Mouse (Mus musculus) Patski (cell line): ENCODE data around the gene Exosc5. TPM values are rescaled to one million over a fixed set of nuclear protein-coding genes. Genes with fewer than 3 reads are reported as not detected.
A peak's percentile ranks its signal among the peaks of the same experiment; 100 is the strongest.

Experiments used
- ATAC-seq: fragments of 100-300 bp; one replicate; pipeline ENCODE4 v1.8.0; 2021
- CTCF ChIA-PET: fragments of 350-600 bp; sonication (Branson Sonifier 250); formaldehyde crosslinking; loops from one replicate; lab custom pipeline; 2022; ENCODE audit warnings: inconsistent platforms; lab: Charles Lee
- POLR2A ChIA-PET: fragments of 350-600 bp; sonication (Branson Sonifier 250); formaldehyde crosslinking; loops from one replicate; lab custom pipeline; 2022; ENCODE audit warnings: antibody characterized with exemption, inconsistent platforms; lab: Charles Lee
- DNase-seq: peaks from one replicate; pipeline ENCODE4 v3.0.0-alpha.2; 2011; ENCODE audit warnings: low read depth, low spot score
- H3K27me3 ChIP-seq: fragments of 371-371 bp; one replicate; pipeline ENCODE4 v1.5.1; 2021
- CTCF ChIP-seq: fragments of 100-300 bp; IDR thresholded peaks from one replicate; pipeline ENCODE4 v1.5.1; 2021
- in situ Hi-C: fragments of 300-500 bp; cut with MboI; formaldehyde crosslinking; loops from 3 replicates; pipeline ENCODE4 v1.11.1; 2018; ENCODE audit warnings: low pct_unique_long_range_greater_than_20kb, mixed read lengths
- polyA plus RNA-seq: library from polyadenylated mRNA; unstranded; gene quantifications from one replicate; pipeline ENCODE4 v1.2.3, GENCODE M21; 2021

The Exosc5 gene
- polyA plus RNA-seq, 1 experiment from 2014 or later, result 32.9 TPM

DNA sequence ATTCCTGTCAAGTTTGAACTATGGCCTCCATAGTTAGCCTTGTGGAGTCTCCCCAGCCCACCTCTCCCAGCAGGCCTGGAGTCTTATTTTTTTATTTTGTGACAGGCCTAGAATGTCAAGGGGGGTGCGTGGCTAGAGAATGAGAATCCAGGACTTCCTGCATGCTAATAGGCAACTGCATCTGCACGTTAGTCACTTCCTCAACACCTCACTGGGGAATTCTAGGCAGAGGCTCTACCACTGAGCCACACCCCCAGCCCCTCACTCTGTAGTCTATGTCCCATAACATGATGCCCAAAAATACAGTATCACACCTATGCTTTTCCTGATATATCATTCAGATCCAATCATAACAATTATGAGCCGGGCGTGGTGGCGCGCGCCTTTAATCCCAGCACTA is 18.0 kb downstream of the Exosc5 start:
- in situ Hi-C loops, result no loop called here
- no peak for TF ChIP-seq CTCF
- DNase-seq, result no peak
- no peak for ATAC-seq
- CTCF ChIA-PET, result interaction anchor here (1.0 to 1.4 kb wide), 2 partner anchors 14 to 60 kb away, joined by 3 read pairs; no protein-coding TSS in a partner anchor
- POLR2A ChIA-PET, result no interaction called here
- H3K27me3 ChIP-seq, result no peaks in the 10 kb centered on the region

- ATAC-seq, result no peak
- ChIA-PET CTCF (interaction anchor here (0.9 to 1.2 kb wide), 4 partner anchors 11 to 44 kb away, joined by 3 read pairs; no protein-coding TSS in a partner anchor), POLR2A (interaction anchor here (1.2 kb wide), 1 partner anchor 40 kb away, joined by 4 read pairs; no protein-coding TSS in a partner anchor)
- no peaks in the 10 kb centered on the region for H3K27me3 ChIP-seq
- in situ Hi-C loops, result no loop called here
- DNase-seq, result no peak
- TF ChIP-seq CTCF, result no peak
These were observed 21.0 kb downstream of the Exosc5 start for GRCm38 (mm10) chr7:25679971-25680370.

DNA sequence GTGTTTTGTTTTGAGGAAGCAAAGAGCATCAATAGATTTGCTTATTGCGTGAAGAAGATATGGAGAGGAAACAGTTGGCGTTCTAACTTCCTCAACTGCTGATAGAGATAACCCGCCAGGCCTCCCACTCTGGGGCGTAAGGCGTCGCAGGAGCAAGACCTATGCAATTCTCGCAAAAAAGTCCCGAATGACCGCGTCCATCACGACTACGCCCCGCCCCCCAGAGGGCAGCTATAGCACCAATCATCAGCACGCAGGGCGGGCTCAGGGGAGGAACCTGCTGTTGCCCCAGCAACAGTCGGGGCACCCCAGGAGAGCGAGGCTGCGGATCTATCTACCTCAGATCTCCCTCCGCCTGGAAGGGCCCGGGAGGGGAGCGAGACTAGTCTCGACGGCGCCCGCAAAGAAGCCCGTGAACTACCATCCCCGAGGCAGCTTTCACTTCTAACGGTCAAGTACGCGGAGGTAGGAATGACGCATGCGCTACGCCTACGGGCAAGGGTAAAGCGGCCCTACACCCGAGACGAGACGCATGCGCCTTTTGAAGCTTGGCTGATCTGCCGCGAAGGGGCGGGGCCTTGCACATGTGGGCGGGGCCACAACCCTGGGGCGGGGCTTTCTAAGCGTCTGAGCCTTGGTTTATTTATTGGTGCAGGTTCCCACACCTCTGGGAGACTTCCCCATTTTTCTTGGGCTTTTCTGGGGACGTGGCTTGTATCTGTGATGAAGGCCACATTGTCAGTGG is 21.7 kb downstream of the Exosc5 start, which contains the start of gene B9d2:
Gene B9d2 (plus strand): TSS at position 267 of the 745 bp plus-strand sequence.
- peak; percentile 89 for DNase-seq
- in situ Hi-C loops, result no loop called here
- H3K27me3 ChIP-seq, result no peaks in the 10 kb centered on the region
- no peak for TF ChIP-seq CTCF
- peak; percentile 95 for ATAC-seq
- CTCF ChIA-PET, result interaction anchor here (0.7 to 1.2 kb wide), 7 partner anchors 9 to 43 kb away, joined by 3 read pairs; no protein-coding TSS in a partner anchor
- POLR2A ChIA-PET, result interaction anchor here (1.2 kb wide), 1 partner anchor 39 kb away, joined by 4 read pairs; no protein-coding TSS in a partner anchor

DNA sequence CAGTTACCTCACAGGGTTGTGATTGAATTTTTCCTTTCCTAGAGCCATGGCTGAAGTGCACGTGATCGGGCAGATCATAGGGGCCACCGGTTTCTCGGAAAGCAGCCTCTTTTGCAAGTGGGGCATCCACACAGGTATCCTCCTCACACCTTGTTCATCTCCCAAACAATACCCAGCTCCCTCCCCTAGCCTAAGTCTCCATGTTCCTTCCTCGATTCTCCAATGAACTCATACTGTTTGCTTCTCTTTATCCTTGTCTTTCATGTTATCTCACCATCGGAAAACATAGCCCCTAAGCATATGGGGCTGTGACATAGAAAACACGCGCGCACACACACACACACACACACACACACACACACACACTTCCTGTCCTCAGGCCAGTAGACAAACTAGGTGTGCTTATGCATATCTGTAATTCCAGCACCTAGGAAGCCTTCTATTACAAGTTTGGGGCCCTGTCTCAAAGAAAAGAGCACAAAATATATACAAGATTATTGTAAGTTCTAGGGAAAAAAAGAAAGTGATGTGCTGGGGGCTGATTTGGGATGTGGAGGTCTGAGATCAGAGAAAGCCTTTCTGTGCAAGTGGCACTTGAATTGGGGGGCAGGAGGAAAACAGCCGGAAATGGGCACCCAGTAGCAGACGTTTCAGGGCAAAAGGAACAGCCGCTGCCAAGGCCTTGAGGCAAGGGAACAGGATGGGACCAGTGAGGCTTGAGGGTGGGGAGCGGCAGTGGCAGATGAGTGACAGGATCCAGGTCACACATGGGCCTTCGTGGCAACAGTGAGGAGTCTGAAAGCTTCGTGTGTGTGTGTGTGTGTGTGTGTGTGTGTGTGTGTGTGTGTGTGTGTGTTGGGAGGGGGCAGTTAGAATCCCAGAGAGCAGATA is 22.6 kb downstream of the Exosc5 start:
- in situ Hi-C loops, result no loop called here
- ChIA-PET POLR2A (interaction anchor here (1.1 to 1.2 kb wide), 2 partner anchors 22 to 39 kb away, joined by 4 read pairs; partner anchors contain the start of gene Exosc5), CTCF (interaction anchor here (0.7 to 1.2 kb wide), 3 partner anchors 10 to 25 kb away, joined by 3 read pairs; no protein-coding TSS in a partner anchor)
- H3K27me3 ChIP-seq, result no peaks in the 10 kb centered on the region
- no peak for DNase-seq
- TF ChIP-seq CTCF, result no peak
- ATAC-seq, result no peak

GRCm38 (mm10) chr7:25683474-25684180 is 24.7 kb downstream of the Exosc5 start:
- H3K27me3 ChIP-seq, result no peaks in the 10 kb centered on the region
- no peak for TF ChIP-seq CTCF
- no peak for ATAC-seq
- CTCF ChIA-PET, result interaction anchor here (1.2 to 1.5 kb wide), 3 partner anchors 24 to 122 kb away, joined by 3 to 4 read pairs (median 4); no protein-coding TSS in a partner anchor
- DNase-seq, result no peak
- POLR2A ChIA-PET, result no interaction called here
- in situ Hi-C loops, result no loop called here

DNA sequence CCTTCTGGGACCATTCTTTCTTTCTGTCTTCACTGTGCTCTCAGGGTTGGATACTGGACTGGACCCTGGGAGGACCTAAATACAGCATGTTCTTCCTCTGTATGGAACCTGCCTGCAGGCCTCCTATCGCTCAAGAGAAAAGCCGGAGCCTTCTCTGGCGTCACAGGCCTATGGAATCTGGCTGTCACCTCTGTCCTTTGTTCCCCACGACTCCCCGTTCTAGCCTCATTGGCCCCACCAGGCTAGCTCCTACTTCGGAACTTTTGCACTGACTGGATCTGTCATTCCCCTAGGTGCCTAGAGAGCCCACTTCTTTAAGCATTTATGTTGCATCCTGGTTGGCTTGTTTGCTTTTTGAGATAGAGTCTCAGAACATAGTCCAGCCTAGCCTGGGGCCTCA is 25.7 kb downstream of the Exosc5 start:
- no peaks in the 10 kb centered on the region for H3K27me3 ChIP-seq
- in situ Hi-C loops, result no loop called here

DNA sequence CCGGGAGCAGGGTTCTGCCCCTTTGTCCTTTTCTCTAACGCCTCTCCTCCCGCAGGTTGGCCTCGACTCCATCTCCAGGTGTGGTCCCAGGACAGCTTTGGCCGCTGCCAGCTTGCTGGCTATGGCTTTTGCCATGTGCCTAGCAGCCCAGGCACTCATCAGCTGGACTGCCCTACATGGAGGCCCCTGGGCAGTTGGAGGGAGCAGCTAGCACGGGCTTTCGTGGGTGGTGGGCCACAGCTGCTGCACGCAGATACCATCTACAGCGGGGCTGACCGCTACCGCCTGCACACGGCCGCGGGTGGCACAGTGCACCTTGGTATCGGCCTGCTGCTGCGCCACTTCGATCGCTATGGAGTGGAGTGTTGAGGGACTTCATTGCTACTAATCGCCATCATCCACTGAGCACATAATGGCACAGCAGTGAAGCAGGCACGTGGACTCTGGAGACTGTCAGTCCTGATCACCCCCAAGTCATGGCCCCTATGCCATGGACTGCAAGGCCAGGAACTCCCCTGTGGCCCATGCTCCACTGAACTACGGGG is 27.0 kb downstream of the Exosc5 start:
- ATAC-seq (no peak), DNase-seq (no peak)
- TF ChIP-seq CTCF, result no peak
- POLR2A ChIA-PET, result no interaction called here
- CTCF ChIA-PET, result interaction anchor here (1.0 kb wide), 1 partner anchor 34 kb away, joined by 3 read pairs; no protein-coding TSS in a partner anchor
- in situ Hi-C loops, result no loop called here
- no peaks in the 10 kb centered on the region for H3K27me3 ChIP-seq

More for the DNA sequence above, 25.7 kb downstream of the Exosc5 start:
- ChIA-PET POLR2A (no interaction called here), CTCF (interaction anchor here (1.5 kb wide), 1 partner anchor 23 kb away, joined by 3 read pairs; no protein-coding TSS in a partner anchor)
- no peak for DNase-seq
- ATAC-seq, result no peak
- no peak for TF ChIP-seq CTCF

DNA sequence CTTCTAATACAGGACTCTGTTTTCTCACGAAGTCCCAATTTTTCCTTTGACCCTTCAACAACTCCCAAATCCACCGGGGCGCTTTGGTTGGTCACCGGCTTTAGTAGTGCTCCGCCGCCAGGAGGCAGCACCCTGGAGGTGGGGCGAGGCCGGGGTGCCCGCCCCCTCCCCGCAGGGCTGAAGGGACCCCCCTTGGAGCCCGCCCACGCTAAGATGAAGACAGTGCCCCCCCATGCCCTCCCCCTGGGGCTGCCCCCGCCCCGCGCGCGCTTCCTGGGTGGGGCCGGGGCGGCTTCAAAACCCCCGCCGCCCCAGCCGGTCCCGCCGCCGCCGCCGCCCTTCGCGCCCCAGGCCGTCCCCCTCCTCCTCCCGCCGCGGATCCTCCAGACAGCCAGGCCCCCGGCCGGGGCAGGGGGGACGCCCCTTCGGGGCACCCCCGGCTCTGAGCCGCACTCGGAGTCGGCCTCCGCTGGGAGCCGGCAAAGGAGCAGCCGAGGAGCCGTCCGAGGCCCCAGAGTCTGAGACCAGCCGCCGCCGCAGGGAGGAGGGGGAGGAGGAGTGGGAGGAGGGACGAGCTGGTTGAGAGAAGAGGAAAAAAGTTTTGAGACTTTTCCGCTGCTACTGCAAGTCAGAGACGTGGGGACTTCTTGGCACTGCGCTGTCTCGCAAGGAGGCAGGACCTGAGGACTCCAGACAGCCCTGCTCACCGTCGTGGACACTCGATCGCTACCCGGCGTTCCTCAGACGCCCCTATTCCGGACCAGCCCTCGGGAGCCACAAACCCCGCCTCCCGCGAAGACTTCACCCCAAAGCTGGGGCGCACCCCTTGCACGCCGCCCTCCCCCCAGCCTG is 27.9 kb downstream of the Exosc5 start, which contains the start of gene Tgfb1:
Gene Tgfb1 (plus strand): TSS at position 323 of the 852 bp plus-strand sequence.
- DNase-seq (no peak), ATAC-seq (peak; percentile 37)
- no peaks in the 10 kb centered on the region for H3K27me3 ChIP-seq
- POLR2A ChIA-PET, result no interaction called here
- in situ Hi-C loops, result no loop called here
- no peak for TF ChIP-seq CTCF
- CTCF ChIA-PET, result interaction anchor here (1.0 to 1.4 kb wide), 2 partner anchors 22 to 50 kb away, joined by 3 read pairs; no protein-coding TSS in a partner anchor
